Mouse (Mus musculus) G1E (cell line): ENCODE results near the gene Fgfr3. TPM values are rescaled to one million over a fixed set of nuclear protein-coding genes. Genes with fewer than 3 reads are reported as not detected.

Experiments
- ATAC-seq: 2 replicates; pipeline ENCODE4 v1.8.0; 2016; ENCODE audit warnings: mild to moderate bottlenecking; ENCODE audit not compliant: insufficient number of reproducible peaks, poor library complexity, low FRiP score, severe bottlenecking; ENCODE audit errors: extremely low read depth
- DNase-seq: peaks from one replicate; pipeline ENCODE4 v3.0.0; 2012; ENCODE audit warnings: low spot score
- H3K27me3 ChIP-seq: 2 replicates; pipeline ENCODE4 v1.6.1; 2012; ENCODE audit warnings: mild to moderate bottlenecking, low read length, inconsistent platforms; ENCODE audit not compliant: insufficient read depth
- H3K36me3 ChIP-seq: replicated peaks from 2 replicates; pipeline ENCODE3; 2012; ENCODE audit warnings: mild to moderate bottlenecking, inconsistent platforms
- H3K4me1 ChIP-seq: 2 replicates; pipeline ENCODE4 v1.6.1; 2012; ENCODE audit warnings: low read depth, low read length, inconsistent platforms, mixed read lengths; ENCODE audit not compliant: insufficient read depth
- H3K4me3 ChIP-seq: 2 replicates; pipeline ENCODE4 v1.5.1; 2012; ENCODE audit warnings: low read depth, mild to moderate bottlenecking, inconsistent platforms, low read length, moderate library complexity, mixed read lengths
- H3K9me3 ChIP-seq: replicated peaks from 2 replicates; pipeline ENCODE4 v1.6.1; 2012; ENCODE audit warnings: inconsistent platforms
- CTCF ChIP-seq: IDR thresholded peaks from 2 replicates; pipeline ENCODE4 v1.5.1; 2012; ENCODE audit warnings: low read depth, low read length, inconsistent platforms, mixed read lengths
- GATA1 ChIP-seq: IDR thresholded peaks from 2 replicates; pipeline ENCODE4 v1.6.1; 2012; ENCODE audit warnings: borderline replicate concordance, low read length, inconsistent platforms, mixed read lengths
- GATA2 ChIP-seq: IDR thresholded peaks from 2 replicates; pipeline ENCODE4 v1.6.1; 2012; ENCODE audit warnings: low read depth, low read length, inconsistent platforms, borderline replicate concordance
- POLR2AphosphoS5 ChIP-seq: IDR thresholded peaks from 2 replicates; pipeline ENCODE4 v1.6.1; 2012; ENCODE audit warnings: low read depth, low read length, inconsistent platforms; ENCODE audit not compliant: insufficient replicate concordance
- TAL1 ChIP-seq: conservative IDR thresholded peaks from 2 replicates; pipeline ENCODE4 v1.6.1; 2012; ENCODE audit warnings: low read depth, low read length, inconsistent platforms, mixed read lengths
- polyA plus RNA-seq: library from polyadenylated mRNA; stranded (reverse); fragments of >175 nt; gene quantifications from 2 replicates; pipeline ENCODE4 v1.2.3, GENCODE M21; 2012
- total RNA-seq, 2 experiments: library from RNA; stranded (forward) in 1 of 2; stranded (reverse) in 1 of 2; fragments of 200-1000 nt in 1 of 2; fragments of >200 nt in 1 of 2; fragmentation: Nextera tagmentation in 1 of 2; gene quantifications; 2 replicates each; pipeline ENCODE4 v1.2.3; 2014 to 2017

Gene Fgfr3
- total and polyA plus RNA-seq, 3 experiments, result 0.03 to 0.22 TPM; not detected in 1

GRCm38 (mm10) chr5:33781964-33782344 is 60.5 kb downstream of the Fgfr3 start:
- Histone ChIP-seq H3K9me3 (no peaks in the 10 kb centered on the region), H3K27me3 (no peaks in the 10 kb centered on the region; the same call in 1 of the 2 replicates), H3K4me1 (peaks cover 47% of the 10 kb centered on the region), H3K4me3 (peak overlapping the region; percentile 88), H3K36me3 (peaks cover 30% of the 10 kb centered on the region)
- ATAC-seq, result no peak
- TF ChIP-seq POLR2AphosphoS5, result no peak
- no peak for TF ChIP-seq TAL1
- TF ChIP-seq GATA2, result no peak
- TF ChIP-seq GATA1, result no peak
- TF ChIP-seq CTCF, result no peak
- peak; percentile 14 for DNase-seq

GRCm38 (mm10) chr5:33782345-33782998 is 61.0 kb downstream of the Fgfr3 start, which contains the start of gene Letm1:
Letm1 (minus strand) TSS chr5:33782817.
- H3K4me1 ChIP-seq, result peaks cover 45% of the 10 kb centered on the region

GRCm38 (mm10) chr5:33782999-33783390 is 61.5 kb downstream of the Fgfr3 start:
- no peak for DNase-seq
- no peak for TF ChIP-seq GATA2
- TF ChIP-seq GATA1, result no peak
- no peak for TF ChIP-seq POLR2AphosphoS5
- TF ChIP-seq TAL1, result no peak
- TF ChIP-seq CTCF, result no peak
- 0 out of 2 replicates have a peak, but pooled peaks have one; percentile 17 for ATAC-seq
- peaks cover 1% of the 10 kb centered on the region; the same call in 1 of the 2 replicates for H3K27me3 ChIP-seq
- no peaks in the 10 kb centered on the region for H3K9me3 ChIP-seq
- H3K4me3 ChIP-seq, result peak overlapping the region; percentile 88
- peaks cover 20% of the 10 kb centered on the region for H3K36me3 ChIP-seq
- peaks cover 40% of the 10 kb centered on the region for H3K4me1 ChIP-seq

More at GRCm38 (mm10) chr5:33782345-33782998, 61.0 kb downstream of the Fgfr3 start, which contains the start of gene Letm1:
- no peaks in the 10 kb centered on the region; the same call in 1 of the 2 replicates for H3K27me3 ChIP-seq
- peak; percentile 94 for DNase-seq
- ATAC-seq, result peak; percentile 92
- no peaks in the 10 kb centered on the region for H3K9me3 ChIP-seq
- no peak for TF ChIP-seq TAL1
- no peak for TF ChIP-seq POLR2AphosphoS5
- no peak for TF ChIP-seq CTCF
- TF ChIP-seq GATA1, result no peak
- TF ChIP-seq GATA2, result no peak
- H3K4me3 ChIP-seq, result peak within 1 kb of the TSS; percentile 88
- peaks cover 25% of the 10 kb centered on the region for H3K36me3 ChIP-seq

Other genes with a start within 250 kb of the Fgfr3 start
- gene Fam53a, start 92.0 kb upstream of the Fgfr3 start, total RNA-seq (2014; fragmentation: Nextera tagmentation), result 25.4 and 30.8 TPM in 2 replicates
- gene Fam53a, start 92.0 kb upstream of the Fgfr3 start, total RNA-seq (2017), result 30.4 and 30.6 TPM in 2 replicates
- gene Fam53a, start 92.0 kb upstream of the Fgfr3 start, polyA plus RNA-seq, result 84.5 and 102 TPM in 2 replicates
- 2.8 and 2.9 TPM in 2 replicates for gene Gm9903, start 91.7 kb upstream of the Fgfr3 start, total RNA-seq (2014; fragmentation: Nextera tagmentation)
- gene Gm9903, start 91.7 kb upstream of the Fgfr3 start, total RNA-seq (2017), result 0.66 and 0.70 TPM in 2 replicates
- gene Gm9903, start 91.7 kb upstream of the Fgfr3 start, polyA plus RNA-seq, result 0.06 TPM in 1 of 2 replicates, not detected in the other
- gene Slbp, start 69.1 kb upstream of the Fgfr3 start, total RNA-seq (2014; fragmentation: Nextera tagmentation), result 168 and 174 TPM in 2 replicates
- gene Slbp, start 69.1 kb upstream of the Fgfr3 start, total RNA-seq (2017), result 373 and 386 TPM in 2 replicates
- 174 and 196 TPM in 2 replicates for gene Slbp, start 69.1 kb upstream of the Fgfr3 start, polyA plus RNA-seq
- 112 and 119 TPM in 2 replicates for gene Tacc3, start 63.5 kb upstream of the Fgfr3 start, total RNA-seq (2014; fragmentation: Nextera tagmentation)
- 150 and 155 TPM in 2 replicates for gene Tacc3, start 63.5 kb upstream of the Fgfr3 start, total RNA-seq (2017)
- gene Tacc3, start 63.5 kb upstream of the Fgfr3 start, polyA plus RNA-seq, result 81.8 and 94.2 TPM in 2 replicates
- 20.7 and 22.3 TPM in 2 replicates for gene Tmem129, start 63.3 kb upstream of the Fgfr3 start, total RNA-seq (2014; fragmentation: Nextera tagmentation)
- 29.2 and 30.0 TPM in 2 replicates for gene Tmem129, start 63.3 kb upstream of the Fgfr3 start, total RNA-seq (2017)
- 12.9 and 13.7 TPM in 2 replicates for gene Tmem129, start 63.3 kb upstream of the Fgfr3 start, polyA plus RNA-seq
- gene Letm1, start 61.1 kb downstream of the Fgfr3 start, total RNA-seq (2014; fragmentation: Nextera tagmentation), result 20.8 and 21.6 TPM in 2 replicates
- gene Letm1, start 61.1 kb downstream of the Fgfr3 start, total RNA-seq (2017), result 11.8 and 14.6 TPM in 2 replicates
- 25.4 and 28.6 TPM in 2 replicates for gene Letm1, start 61.1 kb downstream of the Fgfr3 start, polyA plus RNA-seq
- gene Nsd2, start 99.1 kb downstream of the Fgfr3 start, total RNA-seq (2014; fragmentation: Nextera tagmentation), result 99.6 and 110 TPM in 2 replicates
- gene Nsd2, start 99.1 kb downstream of the Fgfr3 start, total RNA-seq (2017), result 75.6 and 129 TPM in 2 replicates
- 14.3 and 15.5 TPM in 2 replicates for gene Nsd2, start 99.1 kb downstream of the Fgfr3 start, polyA plus RNA-seq
- gene Nelfa, start 214.7 kb downstream of the Fgfr3 start, total RNA-seq (2014; fragmentation: Nextera tagmentation), result 41.2 and 46.7 TPM in 2 replicates
- 26.9 and 28.7 TPM in 2 replicates for gene Nelfa, start 214.7 kb downstream of the Fgfr3 start, total RNA-seq (2017)
- 62.5 and 81.6 TPM in 2 replicates for gene Nelfa, start 214.7 kb downstream of the Fgfr3 start, polyA plus RNA-seq